Mouse (Mus musculus): Measurements from ENCODE around the gene Tspan4. TPM values are rescaled to one million over a fixed set of nuclear protein-coding genes. Genes with fewer than 3 reads are reported as not detected.

Gene Tspan4
- polyA plus RNA-seq, 1 experiment from 2014 or later = 107 TPM

DNA sequence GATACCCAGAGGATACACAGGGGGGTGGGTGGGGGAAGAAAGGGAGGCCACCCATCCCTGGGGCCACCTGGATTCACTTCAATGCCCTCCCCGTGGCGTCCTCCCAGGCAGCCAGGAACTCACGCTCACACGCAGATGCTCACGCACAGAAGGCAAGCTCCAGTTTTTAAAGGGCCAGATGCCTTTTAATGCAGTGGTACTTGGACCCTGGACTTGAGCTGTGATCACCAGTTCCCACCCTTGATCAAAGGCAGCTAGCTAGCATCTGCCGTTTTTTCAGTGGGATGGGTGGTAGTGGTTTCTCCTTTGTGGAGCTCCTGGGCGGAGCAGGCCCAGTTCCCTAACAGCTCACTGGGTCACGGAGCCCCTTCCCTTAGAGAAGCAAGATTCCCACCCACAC lies 40.6 kb upstream of the Tspan4 start:
- Histone ChIP-seq H3K9ac (replicated peaks; ENCODE audit: low read depth) (peak overlapping the region; percentile 16; the same call in 1 of the 2 replicates), H3K27me3 (replicated peaks; ENCODE audit: insufficient read depth, low read length) (no peaks in the 10 kb centered on the region), H3K4me2 (replicated peaks; ENCODE audit: low read depth, low read length) (peak overlapping the region; percentile 69), H3K4me1 (ENCODE audit: insufficient read depth, low read depth, low read length) (peaks cover 16% of the 10 kb centered on the region), H3K4me3 (ENCODE audit: low read depth, low read length) (peak overlapping the region; percentile 46), H3K36me3 (ENCODE audit: insufficient read depth, low read length) (no peaks in the 10 kb centered on the region; the same call in 1 of the 2 replicates), H3K9me3 (ENCODE audit: low read length) (no peaks in the 10 kb centered on the region), H3K27ac (ENCODE audit: low read length) (no peak overlapping the region)
- WGBS = 19% methylated on average over 8 of the region's 8 CpGs
- no peak for ATAC-seq
- TF ChIP-seq EP300 (IDR thresholded peaks at IDR 0.05) (no peak), CTCF (IDR thresholded peaks at IDR 0.05) (no peak)
- DNase-seq (ENCODE audit: low spot score) = peak; percentile 51

DNA sequence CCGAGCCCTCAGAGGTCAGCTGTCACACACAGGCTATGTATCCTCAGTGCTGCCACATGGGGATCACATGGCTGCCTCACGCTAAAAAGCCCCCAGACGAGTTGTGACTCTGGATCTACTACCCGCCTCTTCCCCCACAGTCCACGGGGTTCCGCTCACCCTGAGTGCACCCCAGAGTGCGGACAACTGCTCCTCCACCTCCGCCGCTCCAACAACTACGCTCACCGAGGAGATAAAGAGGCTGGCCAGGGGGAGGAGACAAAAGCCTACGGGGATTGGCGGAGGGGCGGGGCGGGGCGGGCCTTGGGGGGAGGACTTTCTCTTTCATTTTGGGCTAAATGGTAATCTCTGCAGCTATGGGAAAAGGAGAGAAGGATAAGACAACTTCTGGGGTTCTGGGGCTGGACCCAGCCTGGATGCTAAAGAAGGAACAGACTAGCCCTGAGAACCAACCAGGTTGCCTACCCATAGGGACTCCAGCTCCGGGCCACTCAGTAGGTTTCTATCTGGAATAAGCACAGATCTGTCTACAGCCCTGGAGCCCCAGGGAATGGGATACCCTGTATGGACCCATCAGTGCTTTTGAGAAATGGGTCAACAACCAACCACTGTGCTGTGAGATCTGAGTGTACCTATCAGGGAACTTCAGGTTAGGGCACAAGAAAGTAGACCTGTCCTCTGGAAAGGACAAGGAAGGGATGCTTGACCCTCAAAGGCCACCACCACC lies 39.7 kb upstream of the Tspan4 start:
- ATAC-seq (peak; percentile 47), DNase-seq (ENCODE audit: low spot score) (peak; percentile 89)
- Histone ChIP-seq H3K27me3 (replicated peaks; ENCODE audit: insufficient read depth, low read length) (no peaks in the 10 kb centered on the region), H3K36me3 (ENCODE audit: insufficient read depth, low read length) (no peaks in the 10 kb centered on the region; the same call in 1 of the 2 replicates), H3K9ac (replicated peaks; ENCODE audit: low read depth) (peak overlapping the region; percentile 16; the same call in 1 of the 2 replicates), H3K4me3 (ENCODE audit: low read depth, low read length) (peak overlapping the region; percentile 46), H3K27ac (ENCODE audit: low read length) (peak overlapping the region; percentile 38; the same call in 1 of the 2 replicates), H3K4me2 (replicated peaks; ENCODE audit: low read depth, low read length) (peak overlapping the region; percentile 69), H3K9me3 (ENCODE audit: low read length) (no peaks in the 10 kb centered on the region), H3K4me1 (ENCODE audit: insufficient read depth, low read depth, low read length) (peaks cover 16% of the 10 kb centered on the region)
- 5% methylated on average over 17 of the region's 17 CpGs for WGBS
- TF ChIP-seq CTCF (IDR thresholded peaks at IDR 0.05) (no peak), EP300 (IDR thresholded peaks at IDR 0.05) (no peak)

DNA sequence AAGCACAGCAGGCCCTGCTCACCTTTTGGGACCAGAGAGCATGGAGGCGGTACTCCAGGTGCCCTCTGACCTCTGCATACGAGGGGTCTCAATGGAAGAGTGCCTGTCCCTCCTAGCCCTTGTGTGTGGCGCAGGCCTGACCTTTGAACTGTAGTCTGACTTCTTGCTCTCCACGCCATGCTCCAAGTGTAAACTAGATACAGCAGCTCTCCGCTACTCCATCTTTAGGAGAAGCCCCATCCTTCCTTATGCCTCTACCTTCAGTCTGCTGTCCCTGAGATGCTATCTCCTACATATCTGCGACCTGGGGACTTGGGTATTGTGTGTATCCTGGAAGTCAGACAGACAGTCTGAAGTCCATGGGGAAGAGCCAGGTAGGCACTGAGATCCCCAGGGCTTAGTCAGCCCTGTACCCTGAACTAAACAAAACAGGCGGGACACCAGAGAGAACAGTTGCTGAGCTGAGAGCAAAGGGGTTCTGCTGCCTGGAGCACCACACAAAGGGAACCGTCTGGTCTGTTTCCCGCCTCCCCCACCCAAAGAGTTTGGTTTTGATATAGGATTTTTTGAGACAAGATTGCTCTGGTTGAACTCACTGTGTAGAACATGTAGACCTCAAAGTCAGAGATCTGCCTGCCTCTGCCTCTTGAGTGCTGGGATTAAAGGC lies 39.1 kb upstream of the Tspan4 start:
- no peak for DNase-seq (ENCODE audit: low spot score)
- TF ChIP-seq CTCF (IDR thresholded peaks at IDR 0.05) (no peak), EP300 (IDR thresholded peaks at IDR 0.05) (no peak)
- H3K27me3 ChIP-seq (replicated peaks; ENCODE audit: insufficient read depth, low read length) = no peaks in the 10 kb centered on the region
- H3K9ac ChIP-seq (replicated peaks; ENCODE audit: low read depth) = no peak overlapping the region
- ATAC-seq = no peak
- WGBS = 82% methylated on average over 9 of the region's 9 CpGs
- no peak overlapping the region for H3K4me3 ChIP-seq (ENCODE audit: low read depth, low read length)
- no peak overlapping the region for H3K27ac ChIP-seq (ENCODE audit: low read length)
- H3K9me3 ChIP-seq (ENCODE audit: low read length) = no peaks in the 10 kb centered on the region
- no peak overlapping the region for H3K4me2 ChIP-seq (replicated peaks; ENCODE audit: low read depth, low read length)
- peaks cover 20% of the 10 kb centered on the region for H3K4me1 ChIP-seq (ENCODE audit: insufficient read depth, low read depth, low read length)
- H3K36me3 ChIP-seq (ENCODE audit: insufficient read depth, low read length) = no peaks in the 10 kb centered on the region; the same call in 1 of the 2 replicates

DNA sequence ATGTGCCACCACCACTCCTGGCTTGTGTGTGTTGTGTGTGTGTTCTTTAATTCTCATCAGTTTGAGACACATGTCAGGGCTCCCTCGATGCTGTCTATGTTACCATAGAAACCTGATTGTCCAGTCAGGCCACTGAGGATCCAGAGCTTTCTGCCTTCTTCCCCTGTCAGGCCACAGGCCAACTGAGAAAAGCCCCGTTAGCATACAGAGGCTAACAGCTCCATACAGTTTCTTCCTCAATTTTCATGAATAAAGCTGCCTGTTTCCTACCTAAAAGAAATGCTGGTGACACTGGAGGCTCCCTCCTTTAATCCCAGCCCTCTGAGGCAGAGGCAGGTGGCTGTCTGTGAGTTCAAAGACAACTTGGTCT lies 38.5 kb upstream of the Tspan4 start:
- no peak overlapping the region for H3K9ac ChIP-seq (replicated peaks; ENCODE audit: low read depth)
- H3K4me3 ChIP-seq (ENCODE audit: low read depth, low read length) = peak overlapping the region; percentile 65; the same call in 1 of the 2 replicates

DNA sequence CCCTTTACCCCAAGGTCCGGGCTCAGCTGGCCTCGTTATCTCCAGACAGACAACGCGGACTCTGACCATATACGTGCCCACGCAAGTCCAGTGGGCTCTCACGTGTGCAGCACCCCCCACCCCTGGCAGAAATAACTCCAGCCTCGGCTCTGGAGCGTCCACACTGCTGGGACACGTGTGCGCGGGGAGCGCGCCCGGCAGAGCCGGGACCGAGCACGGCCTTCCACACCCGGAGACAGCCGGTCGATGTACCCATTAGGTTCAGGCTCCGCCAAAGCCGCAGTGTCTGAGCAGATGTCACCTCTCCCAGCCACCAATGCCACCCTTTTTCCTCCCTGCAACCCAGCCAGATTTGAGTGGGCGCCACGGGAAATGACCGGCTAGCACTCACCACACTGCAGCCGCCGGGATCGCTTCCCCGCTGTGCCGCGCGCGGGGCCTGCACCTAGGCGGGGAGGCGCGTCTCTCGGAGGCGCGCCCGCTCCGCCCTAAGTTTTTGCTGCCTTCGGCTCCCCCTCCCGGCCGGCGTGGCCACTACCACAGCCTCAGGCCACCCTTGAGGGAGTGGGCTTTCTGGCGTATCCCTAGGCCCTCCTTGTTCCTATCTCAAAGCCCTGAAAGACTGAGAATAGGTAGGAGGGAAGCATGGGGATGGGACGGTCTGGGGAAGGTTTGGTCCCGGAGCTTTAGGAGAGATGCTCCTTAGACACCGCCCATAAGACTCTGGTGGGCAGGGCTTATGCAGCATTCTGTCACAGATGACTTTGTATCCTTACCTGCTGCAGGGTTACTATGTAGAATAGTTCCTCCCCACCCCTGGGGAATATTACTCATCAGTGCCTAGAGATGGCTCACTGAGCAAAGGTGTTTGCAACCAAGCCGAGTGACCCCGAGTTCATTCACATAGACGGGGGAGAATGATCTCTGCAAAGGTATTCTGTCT lies 37.6 kb upstream of the Tspan4 start, which contains the start of gene Slc25a22:
Gene Slc25a22, minus strand, starts transcription at position 715 of the 943 bp plus-strand sequence.
- TF ChIP-seq EP300 (IDR thresholded peaks at IDR 0.05) = no peak
- TF ChIP-seq CTCF (IDR thresholded peaks at IDR 0.05) = peak; percentile 83
- Histone ChIP-seq H3K27ac (ENCODE audit: low read length) (0 out of 2 replicates have a peak within 1 kb of the TSS, but pooled peaks have one; percentile 20), H3K4me3 (ENCODE audit: low read depth, low read length) (peak within 1 kb of the TSS; percentile 65), H3K36me3 (ENCODE audit: insufficient read depth, low read length) (no peaks in the 10 kb centered on the region), H3K9me3 (ENCODE audit: low read length) (no peaks in the 10 kb centered on the region), H3K4me2 (replicated peaks; ENCODE audit: low read depth, low read length) (peak within 1 kb of the TSS; percentile 86), H3K4me1 (ENCODE audit: insufficient read depth, low read depth, low read length) (peaks cover 20% of the 10 kb centered on the region), H3K27me3 (replicated peaks; ENCODE audit: insufficient read depth, low read length) (no peaks in the 10 kb centered on the region), H3K9ac (replicated peaks; ENCODE audit: low read depth) (peak within 1 kb of the TSS; percentile 36)
- ATAC-seq (peak; percentile 86), DNase-seq (ENCODE audit: low spot score) (peak; percentile 87)
- 5% methylated on average over 52 of the region's 53 CpGs for WGBS

More for the DNA sequence above, 38.5 kb upstream of the Tspan4 start:
- Histone ChIP-seq H3K4me2 (replicated peaks; ENCODE audit: low read depth, low read length) (peak overlapping the region; percentile 86), H3K27ac (ENCODE audit: low read length) (no peak overlapping the region), H3K4me1 (ENCODE audit: insufficient read depth, low read depth, low read length) (peaks cover 20% of the 10 kb centered on the region), H3K36me3 (ENCODE audit: insufficient read depth, low read length) (no peaks in the 10 kb centered on the region; the same call in 1 of the 2 replicates), H3K9me3 (ENCODE audit: low read length) (no peaks in the 10 kb centered on the region), H3K27me3 (replicated peaks; ENCODE audit: insufficient read depth, low read length) (no peaks in the 10 kb centered on the region)
- DNase-seq (ENCODE audit: low spot score) (no peak), ATAC-seq (no peak)
- WGBS = 50% methylated on average over 2 of the region's 2 CpGs
- TF ChIP-seq EP300 (IDR thresholded peaks at IDR 0.05) (no peak), CTCF (IDR thresholded peaks at IDR 0.05) (no peak)

Data from lung, postnatal 0 days (tissue).